Mouse (Mus musculus): ENCODE results near the gene Dnase2a. TPM values are rescaled to one million over a fixed set of nuclear protein-coding genes. Genes with fewer than 3 reads are reported as not detected.

Dnase2a gene
- polyA plus RNA-seq, 1 experiment from 2014 or later: 9.4 TPM

GRCm38 (mm10) chr8:84965731-84966291 is 57.5 kb downstream of the Dnase2a start:
- WGBS: under 1% methylated on average over 41 of the region's 41 CpGs
- peaks cover 35% of the 10 kb centered on the region for H3K4me1 ChIP-seq
- peak overlapping the region; percentile 54; the same call in 1 of the 2 replicates for H3K27ac ChIP-seq (replicated peaks)

GRCm38 (mm10) chr8:84966603-84967002 is 58.2 kb downstream of the Dnase2a start:
- no peak overlapping the region for H3K4me3 ChIP-seq
- no peaks in the 10 kb centered on the region for H3K27me3 ChIP-seq
- no peak for ATAC-seq (ENCODE audit: low FRiP score, low read depth)
- no peak overlapping the region for H3K4me2 ChIP-seq (replicated peaks)
- peaks cover 42% of the 10 kb centered on the region for H3K4me1 ChIP-seq
- H3K9me3 ChIP-seq: no peaks in the 10 kb centered on the region
- WGBS: 70% methylated on average over 3 of the region's 3 CpGs
- H3K9ac ChIP-seq (replicated peaks): no peak overlapping the region
- 0 out of 2 replicates have a peak overlapping the region, but pooled peaks have one; percentile 3 for H3K27ac ChIP-seq (replicated peaks)
- H3K36me3 ChIP-seq: peaks cover 25% of the 10 kb centered on the region

More at GRCm38 (mm10) chr8:84965731-84966291, 57.5 kb downstream of the Dnase2a start:
- Histone ChIP-seq H3K27me3 (no peaks in the 10 kb centered on the region), H3K4me3 (peak overlapping the region; percentile 68), H3K4me2 (replicated peaks) (peak overlapping the region; percentile 94), H3K9ac (replicated peaks) (peak overlapping the region; percentile 77), H3K9me3 (no peaks in the 10 kb centered on the region), H3K36me3 (peaks cover 18% of the 10 kb centered on the region)
- peak; percentile 81 for ATAC-seq (ENCODE audit: low FRiP score, low read depth)

GRCm38 (mm10) chr8:84967532-84968304 is 59.4 kb downstream of the Dnase2a start:
- H3K9me3 ChIP-seq: no peaks in the 10 kb centered on the region
- no peak overlapping the region for H3K9ac ChIP-seq (replicated peaks)
- H3K4me2 ChIP-seq (replicated peaks): no peak overlapping the region
- no peak overlapping the region for H3K27ac ChIP-seq (replicated peaks)
- no peak overlapping the region for H3K4me3 ChIP-seq
- H3K4me1 ChIP-seq: peaks cover 45% of the 10 kb centered on the region
- no peaks in the 10 kb centered on the region for H3K27me3 ChIP-seq
- H3K36me3 ChIP-seq: peaks cover 26% of the 10 kb centered on the region
- no peak for ATAC-seq (ENCODE audit: low FRiP score, low read depth)
- 87% methylated on average over 13 of the region's 13 CpGs for WGBS

GRCm38 (mm10) chr8:84968650-84969049 is 60.3 kb downstream of the Dnase2a start:
- Histone ChIP-seq H3K9me3 (no peaks in the 10 kb centered on the region), H3K27me3 (no peaks in the 10 kb centered on the region), H3K9ac (replicated peaks) (peak overlapping the region; percentile 93), H3K4me3 (peak overlapping the region; percentile 80), H3K27ac (replicated peaks) (peak overlapping the region; percentile 76), H3K36me3 (peaks cover 31% of the 10 kb centered on the region), H3K4me2 (replicated peaks) (peak overlapping the region; percentile 97), H3K4me1 (peaks cover 45% of the 10 kb centered on the region)
- ATAC-seq (ENCODE audit: low FRiP score, low read depth): no peak
- 29% methylated on average over 2 of the region's 2 CpGs for WGBS

- WGBS: under 1% methylated on average over 56 of the region's 56 CpGs
- H3K9me3 ChIP-seq: no peaks in the 10 kb centered on the region
- H3K4me1 ChIP-seq: peaks cover 45% of the 10 kb centered on the region
- peak within 1 kb of the TSS; percentile 97 for H3K4me2 ChIP-seq (replicated peaks)
- H3K27me3 ChIP-seq: no peaks in the 10 kb centered on the region
- peak within 1 kb of the TSS; percentile 93 for H3K9ac ChIP-seq (replicated peaks)
- H3K4me3 ChIP-seq: peak within 1 kb of the TSS; percentile 80
- H3K36me3 ChIP-seq: peaks cover 39% of the 10 kb centered on the region
- peak within 1 kb of the TSS; percentile 76 for H3K27ac ChIP-seq (replicated peaks)
- peak; percentile 65 for ATAC-seq (ENCODE audit: low FRiP score, low read depth)
These were observed 61.1 kb downstream of the Dnase2a start, which contains the start of the genes Gm49661, Prdx2 and Rnaseh2a for GRCm38 (mm10) chr8:84969241-84970134. Gene Gm49661 (minus strand): TSS chr8:84969433. Gene Prdx2 (plus strand): TSS chr8:84969587. Gene Rnaseh2a (minus strand): TSS chr8:84969767.

- WGBS: 12% methylated on average over 21 of the region's 21 CpGs
- peak overlapping the region; percentile 93 for H3K9ac ChIP-seq (replicated peaks)
- H3K4me2 ChIP-seq (replicated peaks): peak overlapping the region; percentile 97
- H3K4me1 ChIP-seq: peaks cover 41% of the 10 kb centered on the region
- peaks cover 46% of the 10 kb centered on the region for H3K36me3 ChIP-seq
- H3K4me3 ChIP-seq: peak overlapping the region; percentile 80
- ATAC-seq (ENCODE audit: low FRiP score, low read depth): no peak
- no peaks in the 10 kb centered on the region for H3K27me3 ChIP-seq
- H3K27ac ChIP-seq (replicated peaks): peak overlapping the region; percentile 76
- H3K9me3 ChIP-seq: no peaks in the 10 kb centered on the region
These were observed 61.9 kb downstream of the Dnase2a start for GRCm38 (mm10) chr8:84970135-84970790.

- Histone ChIP-seq H3K9me3 (no peaks in the 10 kb centered on the region), H3K4me2 (replicated peaks) (peak overlapping the region; percentile 97), H3K4me3 (peak overlapping the region; percentile 80), H3K9ac (replicated peaks) (peak overlapping the region; percentile 93), H3K27me3 (no peaks in the 10 kb centered on the region), H3K36me3 (peaks cover 46% of the 10 kb centered on the region), H3K4me1 (peaks cover 45% of the 10 kb centered on the region), H3K27ac (replicated peaks) (peak overlapping the region; percentile 76)
- 66% methylated on average over 5 of the region's 5 CpGs for WGBS
- ATAC-seq (ENCODE audit: low FRiP score, low read depth): no peak
These were observed 62.6 kb downstream of the Dnase2a start for GRCm38 (mm10) chr8:84970913-84971312.

Small RNA genes lying within 50 kb of the gene (microRNA-seq; reads per million reads assigned to microRNA genes)
- gene Gm24197 (not detected), gene Mir7069 (5.6 reads per million, percentile 20 among the genes with 10 or more reads in this experiment)

Other genes with a start within 250 kb of the Dnase2a start
- 47.1 and 47.4 TPM in 2 replicates for gene Ier2, start 245.7 kb upstream of the Dnase2a start, polyA plus RNA-seq (2016; fragmentation: Nextera tagmentation; extraction: Ambion mirVana)
- gene Trmt1, start 222.3 kb upstream of the Dnase2a start, polyA plus RNA-seq (2016; fragmentation: Nextera tagmentation; extraction: Ambion mirVana): 53.6 and 58.8 TPM in 2 replicates
- gene Nacc1, start 220.7 kb upstream of the Dnase2a start, polyA plus RNA-seq (2016; fragmentation: Nextera tagmentation; extraction: Ambion mirVana): 20.8 and 25.0 TPM in 2 replicates
- gene Lyl1, start 207.1 kb upstream of the Dnase2a start, polyA plus RNA-seq (2016; fragmentation: Nextera tagmentation; extraction: Ambion mirVana): 3.5 and 5.6 TPM in 2 replicates
- gene G430095P16Rik, start 185.6 kb upstream of the Dnase2a start, polyA plus RNA-seq (2016; fragmentation: Nextera tagmentation; extraction: Ambion mirVana): 2.0 and 2.4 TPM in 2 replicates
- 6.6 and 8.5 TPM in 2 replicates for gene Nfix, start 108.2 kb upstream of the Dnase2a start, polyA plus RNA-seq (2016; fragmentation: Nextera tagmentation; extraction: Ambion mirVana)
- 5.0 and 6.1 TPM in 2 replicates for gene Dand5, start 85.7 kb upstream of the Dnase2a start, polyA plus RNA-seq (2016; fragmentation: Nextera tagmentation; extraction: Ambion mirVana)
- gene Gadd45gip1, start 77.0 kb upstream of the Dnase2a start, polyA plus RNA-seq (2016; fragmentation: Nextera tagmentation; extraction: Ambion mirVana): 36.1 and 36.6 TPM in 2 replicates
- gene Rad23a, start 67.9 kb upstream of the Dnase2a start, polyA plus RNA-seq (2016; fragmentation: Nextera tagmentation; extraction: Ambion mirVana): 104 and 110 TPM in 2 replicates
- gene Calr, start 61.6 kb upstream of the Dnase2a start, polyA plus RNA-seq (2016; fragmentation: Nextera tagmentation; extraction: Ambion mirVana): 640 and 681 TPM in 2 replicates
- 105 and 113 TPM in 2 replicates for gene Farsa, start 51.6 kb upstream of the Dnase2a start, polyA plus RNA-seq (2016; fragmentation: Nextera tagmentation; extraction: Ambion mirVana)
- gene Syce2, start 36.4 kb upstream of the Dnase2a start, polyA plus RNA-seq (2016; fragmentation: Nextera tagmentation; extraction: Ambion mirVana): 42.1 and 44.9 TPM in 2 replicates
- 33.1 and 33.9 TPM in 2 replicates for gene Gcdh, start 14.6 kb upstream of the Dnase2a start, polyA plus RNA-seq (2016; fragmentation: Nextera tagmentation; extraction: Ambion mirVana)
- gene Klf1, start 6.6 kb upstream of the Dnase2a start, polyA plus RNA-seq (2016; fragmentation: Nextera tagmentation; extraction: Ambion mirVana): 4.3 and 4.5 TPM in 2 replicates
- 29.3 and 34.3 TPM in 2 replicates for gene Mast1, start 28.8 kb downstream of the Dnase2a start, polyA plus RNA-seq (2016; fragmentation: Nextera tagmentation; extraction: Ambion mirVana)
- 1.3 and 1.7 TPM in 2 replicates for gene Rtbdn, start 38.4 kb downstream of the Dnase2a start, polyA plus RNA-seq (2016; fragmentation: Nextera tagmentation; extraction: Ambion mirVana)
- not detected in 2 replicates for gene Gm49661, start 60.9 kb downstream of the Dnase2a start, polyA plus RNA-seq (2016; fragmentation: Nextera tagmentation; extraction: Ambion mirVana)
- gene Prdx2, start 61.0 kb downstream of the Dnase2a start, polyA plus RNA-seq (2016; fragmentation: Nextera tagmentation; extraction: Ambion mirVana): 1,292 and 1,309 TPM in 2 replicates
- gene Rnaseh2a, start 61.2 kb downstream of the Dnase2a start, polyA plus RNA-seq (2016; fragmentation: Nextera tagmentation; extraction: Ambion mirVana): 91.9 and 98.7 TPM in 2 replicates
- 6.0 and 6.5 TPM in 2 replicates for gene Junb, start 70.2 kb downstream of the Dnase2a start, polyA plus RNA-seq (2016; fragmentation: Nextera tagmentation; extraction: Ambion mirVana)
- 17.7 and 18.7 TPM in 2 replicates for gene Hook2, start 82.0 kb downstream of the Dnase2a start, polyA plus RNA-seq (2016; fragmentation: Nextera tagmentation; extraction: Ambion mirVana)
- not detected in 2 replicates for gene Best2, start 106.0 kb downstream of the Dnase2a start, polyA plus RNA-seq (2016; fragmentation: Nextera tagmentation; extraction: Ambion mirVana)
- gene Asna1, start 116.7 kb downstream of the Dnase2a start, polyA plus RNA-seq (2016; fragmentation: Nextera tagmentation; extraction: Ambion mirVana): 137 and 146 TPM in 2 replicates
- 164 and 178 TPM in 2 replicates for gene Trir, start 118.3 kb downstream of the Dnase2a start, polyA plus RNA-seq (2016; fragmentation: Nextera tagmentation; extraction: Ambion mirVana)
- gene Tnpo2, start 128.4 kb downstream of the Dnase2a start, polyA plus RNA-seq (2016; fragmentation: Nextera tagmentation; extraction: Ambion mirVana): 42.0 and 45.4 TPM in 2 replicates
- 40.7 and 41.6 TPM in 2 replicates for gene Fbxw9, start 151.5 kb downstream of the Dnase2a start, polyA plus RNA-seq (2016; fragmentation: Nextera tagmentation; extraction: Ambion mirVana)
- gene Gm5741, start 159.4 kb downstream of the Dnase2a start, polyA plus RNA-seq (2016; fragmentation: Nextera tagmentation; extraction: Ambion mirVana): 0.92 and 0.94 TPM in 2 replicates
- 74.7 and 74.8 TPM in 2 replicates for gene Dhps, start 163.2 kb downstream of the Dnase2a start, polyA plus RNA-seq (2016; fragmentation: Nextera tagmentation; extraction: Ambion mirVana)
- 114 and 119 TPM in 2 replicates for gene Wdr83os, start 172.2 kb downstream of the Dnase2a start, polyA plus RNA-seq (2016; fragmentation: Nextera tagmentation; extraction: Ambion mirVana)
- 46.6 and 54.2 TPM in 2 replicates for gene Wdr83, start 172.7 kb downstream of the Dnase2a start, polyA plus RNA-seq (2016; fragmentation: Nextera tagmentation; extraction: Ambion mirVana)
- gene Man2b1, start 174.7 kb downstream of the Dnase2a start, polyA plus RNA-seq (2016; fragmentation: Nextera tagmentation; extraction: Ambion mirVana): 19.2 and 20.7 TPM in 2 replicates
- gene Zfp791, start 214.5 kb downstream of the Dnase2a start, polyA plus RNA-seq (2016; fragmentation: Nextera tagmentation; extraction: Ambion mirVana): 1.6 and 2.4 TPM in 2 replicates
- gene Cks1brt, start 243.4 kb downstream of the Dnase2a start, polyA plus RNA-seq (2016; fragmentation: Nextera tagmentation; extraction: Ambion mirVana): not detected in 2 replicates